Mouse (Mus musculus): ENCODE data around the gene Ube2g2. TPM values are rescaled to one million over a fixed set of nuclear protein-coding genes. Genes with fewer than 3 reads are reported as not detected.

The Ube2g2 gene
- polyA plus RNA-seq, 1 experiment from 2014 or later = 52.1 TPM

DNA sequence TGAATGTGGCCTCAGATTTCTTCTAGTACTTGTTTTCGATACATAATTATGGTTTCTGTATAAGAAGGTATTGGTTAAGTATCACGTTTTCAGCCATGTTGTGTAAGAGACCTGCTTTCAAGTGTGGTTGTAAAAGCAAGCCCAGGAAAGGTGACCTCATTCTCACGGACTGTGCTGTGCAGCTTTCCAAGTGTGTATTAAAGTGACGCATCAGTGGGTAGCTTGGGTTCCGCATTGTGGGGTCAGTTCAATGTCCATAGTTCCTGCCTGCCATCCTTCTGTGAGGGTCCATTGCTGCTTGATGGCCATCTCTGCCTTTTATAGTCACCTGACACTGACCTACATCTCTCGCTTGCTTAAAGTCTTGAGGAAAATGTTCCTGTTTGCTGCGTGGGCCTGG is 5.1 kb upstream of the Ube2g2 start:
- WGBS (ENCODE audit: missing documents) = 94% methylated on average over 5 of the region's 7 CpGs
- Histone ChIP-seq H3K4me3 (ENCODE audit: inconsistent target) (no peak overlapping the region), H3K79me2 (ENCODE audit: inconsistent target) (peaks cover 28% of the 10 kb centered on the region), H3K27ac (no peak overlapping the region), H3K36me3 (ENCODE audit: inconsistent target) (peaks cover 18% of the 10 kb centered on the region)

DNA sequence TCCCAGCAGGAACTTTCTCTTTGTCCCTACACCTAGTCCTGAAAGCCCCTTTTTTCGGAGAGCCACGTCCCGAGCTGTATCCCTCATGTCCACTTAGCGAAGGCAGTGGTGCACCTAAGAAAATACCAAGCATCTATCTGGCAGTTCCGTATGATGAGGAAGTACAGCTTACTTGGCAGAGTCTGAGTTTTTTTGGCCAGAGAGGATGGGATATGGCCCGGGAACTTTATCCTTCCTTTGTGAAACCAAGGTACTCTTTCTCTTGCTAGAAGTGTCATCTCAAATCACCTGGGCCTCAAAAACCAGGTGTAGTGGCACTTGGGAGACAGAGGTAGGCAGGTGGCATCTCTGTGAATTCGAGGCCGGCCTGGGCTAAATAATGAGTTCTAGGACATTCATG is 529 bp upstream of the Ube2g2 start:
- Histone ChIP-seq H3K36me3 (ENCODE audit: inconsistent target) (peaks cover 9% of the 10 kb centered on the region), H3K79me2 (ENCODE audit: inconsistent target) (peaks cover 41% of the 10 kb centered on the region), H3K4me3 (ENCODE audit: inconsistent target) (peak overlapping the region; percentile 28; the same call in 1 of the 2 replicates), H3K27ac (peak overlapping the region; percentile 88)
- 48% methylated on average over 8 of the region's 8 CpGs for WGBS (ENCODE audit: missing documents)

- Histone ChIP-seq H3K36me3 (ENCODE audit: inconsistent target) (no peaks in the 10 kb centered on the region), H3K4me3 (ENCODE audit: inconsistent target) (peak overlapping the region; percentile 84), H3K27ac (peak overlapping the region; percentile 67), H3K79me2 (ENCODE audit: inconsistent target) (peaks cover 56% of the 10 kb centered on the region)
- WGBS (ENCODE audit: missing documents) = 16% methylated on average over 8 of the region's 8 CpGs
These were observed 1.0 kb downstream of the Ube2g2 start for GRCm38 (mm10) chr10:77623069-77623492.

DNA sequence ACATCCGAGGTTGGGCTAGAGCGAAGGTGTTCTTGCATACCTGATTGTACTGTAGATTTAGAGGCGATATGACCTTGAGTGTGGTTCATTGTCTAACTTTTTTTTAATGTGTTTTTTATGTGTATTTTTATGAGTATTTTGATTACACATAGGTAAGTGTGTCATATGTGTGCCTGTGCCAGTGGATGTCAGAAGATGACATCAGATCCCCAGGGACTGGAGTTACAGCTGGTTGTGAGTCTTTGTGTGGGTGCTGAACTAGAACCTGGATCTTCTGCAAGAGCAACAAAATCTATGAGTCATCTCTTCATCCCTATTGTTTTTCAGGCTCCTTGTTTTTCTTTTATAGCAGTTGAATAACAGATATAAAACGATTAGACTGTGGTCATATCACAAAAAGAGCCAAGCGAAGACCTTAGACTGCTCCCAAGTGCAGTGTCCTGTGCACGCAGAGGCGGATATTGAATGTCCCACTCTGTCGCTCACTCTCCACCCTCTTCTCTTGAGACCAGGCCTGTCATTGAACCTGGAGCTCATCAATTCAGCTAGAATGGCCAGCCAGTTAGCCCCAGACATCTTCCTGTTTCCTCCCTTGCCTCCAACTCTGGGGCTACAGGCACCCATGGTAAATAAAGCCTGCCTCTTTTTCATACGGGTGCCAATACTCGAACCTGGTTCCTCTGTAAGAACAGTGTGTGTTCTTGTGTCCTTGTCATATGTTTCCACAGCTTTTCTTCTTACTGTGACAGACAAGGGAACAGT is 1.7 kb downstream of the Ube2g2 start:
- H3K4me3 ChIP-seq (ENCODE audit: inconsistent target) = no peak overlapping the region
- 92% methylated on average over 10 of the region's 10 CpGs for WGBS (ENCODE audit: missing documents)
- H3K36me3 ChIP-seq (ENCODE audit: inconsistent target) = no peaks in the 10 kb centered on the region
- peaks cover 64% of the 10 kb centered on the region for H3K79me2 ChIP-seq (ENCODE audit: inconsistent target)
- peak overlapping the region; percentile 67; the same call in 1 of the 2 replicates for H3K27ac ChIP-seq

DNA sequence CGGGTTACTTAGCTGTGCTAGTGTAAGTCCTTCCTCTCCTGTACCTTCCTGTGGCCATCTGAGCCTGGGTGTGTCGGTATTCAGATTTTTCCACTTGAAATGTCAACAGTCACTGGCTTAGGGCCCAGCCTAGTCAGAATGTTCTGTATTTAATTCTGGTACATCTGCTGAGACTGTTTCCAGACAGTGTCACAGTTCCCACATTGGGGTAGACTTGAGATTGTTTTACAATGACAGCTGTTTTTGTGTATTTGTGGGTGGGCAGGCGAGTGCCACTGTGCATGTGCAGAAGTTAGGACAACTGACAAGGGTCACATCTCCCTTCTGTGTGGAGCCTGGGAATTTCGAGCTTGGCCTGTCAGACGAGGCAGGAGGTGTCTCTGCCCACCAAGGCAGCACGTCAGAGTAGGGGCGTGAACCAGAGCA is 2.5 kb downstream of the Ube2g2 start:
- Histone ChIP-seq H3K27ac (no peak overlapping the region), H3K79me2 (ENCODE audit: inconsistent target) (peaks cover 71% of the 10 kb centered on the region), H3K36me3 (ENCODE audit: inconsistent target) (no peaks in the 10 kb centered on the region), H3K4me3 (ENCODE audit: inconsistent target) (no peak overlapping the region)
- WGBS (ENCODE audit: missing documents) = 83% methylated on average over 7 of the region's 7 CpGs

DNA sequence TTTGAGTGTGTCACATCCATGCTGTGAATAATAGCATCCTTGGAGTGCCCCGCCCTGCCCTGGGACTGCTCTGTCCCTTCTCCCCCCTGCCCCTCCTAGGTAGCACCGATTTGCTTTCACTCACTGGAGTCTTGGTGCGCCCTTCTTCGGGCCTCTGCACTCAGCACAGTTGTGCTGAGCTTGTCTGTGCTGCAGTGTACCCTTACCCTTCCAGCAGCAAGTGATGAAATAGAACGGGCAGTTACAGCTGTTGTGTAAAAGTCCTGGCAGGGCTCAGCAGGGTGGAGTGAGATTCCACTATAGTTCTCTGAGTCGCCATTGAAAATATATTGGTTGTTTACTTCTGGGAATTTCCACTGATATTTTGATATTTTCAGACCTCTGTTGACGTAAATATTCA is 4.0 kb downstream of the Ube2g2 start:
- H3K27ac ChIP-seq = 0 out of 2 replicates have a peak overlapping the region, but pooled peaks have one; percentile 25
- H3K36me3 ChIP-seq (ENCODE audit: inconsistent target) = 0 out of 2 replicates have a peak, but pooled peaks cover 2% of the 10 kb centered on the region
- peaks cover 86% of the 10 kb centered on the region for H3K79me2 ChIP-seq (ENCODE audit: inconsistent target)
- no peak overlapping the region for H3K4me3 ChIP-seq (ENCODE audit: inconsistent target)
- WGBS (ENCODE audit: missing documents) = 64% methylated on average over 7 of the region's 7 CpGs

- no peak overlapping the region for H3K4me3 ChIP-seq (ENCODE audit: inconsistent target)
- WGBS (ENCODE audit: missing documents) = 23% methylated on average over 7 of the region's 7 CpGs
- peaks cover 91% of the 10 kb centered on the region for H3K79me2 ChIP-seq (ENCODE audit: inconsistent target)
- H3K36me3 ChIP-seq (ENCODE audit: inconsistent target) = peaks cover 7% of the 10 kb centered on the region; the same call in 1 of the 2 replicates
- H3K27ac ChIP-seq = 0 out of 2 replicates have a peak overlapping the region, but pooled peaks have one; percentile 25
These were observed 4.5 kb downstream of the Ube2g2 start for GRCm38 (mm10) chr10:77626591-77626990.

- Histone ChIP-seq H3K36me3 (ENCODE audit: inconsistent target) (peaks cover 13% of the 10 kb centered on the region), H3K79me2 (ENCODE audit: inconsistent target) (peaks cover 99% of the 10 kb centered on the region), H3K27ac (no peak overlapping the region), H3K4me3 (ENCODE audit: inconsistent target) (no peak overlapping the region)
- WGBS (ENCODE audit: missing documents) = 27% methylated on average over 2 of the region's 2 CpGs
These were observed 5.4 kb downstream of the Ube2g2 start for GRCm38 (mm10) chr10:77627497-77627896.

GRCm38 (mm10) chr10:77629163-77629562 is 7.1 kb downstream of the Ube2g2 start:
- Histone ChIP-seq H3K79me2 (ENCODE audit: inconsistent target) (peaks cover 99% of the 10 kb centered on the region), H3K36me3 (ENCODE audit: inconsistent target) (peaks cover 22% of the 10 kb centered on the region), H3K4me3 (ENCODE audit: inconsistent target) (no peak overlapping the region), H3K27ac (no peak overlapping the region)
- 100% methylated on average over 3 of the region's 3 CpGs for WGBS (ENCODE audit: missing documents)

- peaks cover 22% of the 10 kb centered on the region for H3K36me3 ChIP-seq (ENCODE audit: inconsistent target)
- H3K79me2 ChIP-seq (ENCODE audit: inconsistent target) = peaks cover 99% of the 10 kb centered on the region
- H3K4me3 ChIP-seq (ENCODE audit: inconsistent target) = no peak overlapping the region
- H3K27ac ChIP-seq = no peak overlapping the region
- 100% methylated on average over 1 of the region's 1 CpGs for WGBS (ENCODE audit: missing documents)
These were observed 7.9 kb downstream of the Ube2g2 start for GRCm38 (mm10) chr10:77629970-77630369.

GRCm38 (mm10) chr10:77634016-77634415 is 11.9 kb downstream of the Ube2g2 start:
- H3K4me3 ChIP-seq (ENCODE audit: inconsistent target) = no peak overlapping the region
- peaks cover 99% of the 10 kb centered on the region for H3K79me2 ChIP-seq (ENCODE audit: inconsistent target)
- no peak overlapping the region for H3K27ac ChIP-seq
- 93% methylated on average over 6 of the region's 6 CpGs for WGBS (ENCODE audit: missing documents)
- peaks cover 50% of the 10 kb centered on the region for H3K36me3 ChIP-seq (ENCODE audit: inconsistent target)

- H3K27ac ChIP-seq = no peak overlapping the region
- no peak overlapping the region for H3K4me3 ChIP-seq (ENCODE audit: inconsistent target)
- peaks cover 51% of the 10 kb centered on the region for H3K36me3 ChIP-seq (ENCODE audit: inconsistent target)
- 48% methylated on average over 10 of the region's 13 CpGs for WGBS (ENCODE audit: missing documents)
- H3K79me2 ChIP-seq (ENCODE audit: inconsistent target) = peaks cover 99% of the 10 kb centered on the region
These were observed 12.6 kb downstream of the Ube2g2 start for GRCm38 (mm10) chr10:77634452-77635231.

GRCm38 (mm10) chr10:77636234-77636922 is 14.3 kb downstream of the Ube2g2 start:
- Histone ChIP-seq H3K27ac (no peak overlapping the region), H3K36me3 (ENCODE audit: inconsistent target) (peaks cover 56% of the 10 kb centered on the region), H3K4me3 (ENCODE audit: inconsistent target) (no peak overlapping the region), H3K79me2 (ENCODE audit: inconsistent target) (peaks cover 99% of the 10 kb centered on the region)
- 95% methylated on average over 7 of the region's 7 CpGs for WGBS (ENCODE audit: missing documents)

DNA sequence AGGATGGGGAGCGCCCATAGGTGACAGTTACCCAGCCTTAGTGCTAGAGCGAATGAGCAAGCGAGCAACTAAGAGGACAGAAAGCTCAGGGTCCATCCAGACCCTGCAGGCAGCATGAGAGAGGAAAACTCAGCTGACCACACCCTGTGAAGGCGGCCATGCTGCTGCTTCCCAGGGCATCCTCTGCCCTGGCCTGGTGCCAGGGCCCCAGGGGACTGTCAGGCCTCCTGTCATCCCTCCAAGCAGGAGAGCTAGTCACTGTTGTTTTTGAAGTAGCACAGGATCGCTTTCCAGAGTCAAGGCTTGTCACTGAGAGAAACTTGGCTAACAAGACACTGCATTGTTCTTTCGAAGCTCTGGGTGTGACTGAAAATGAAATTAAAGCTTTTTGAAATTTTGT is 16.9 kb downstream of the Ube2g2 start:
- Histone ChIP-seq H3K79me2 (ENCODE audit: inconsistent target) (peaks cover 76% of the 10 kb centered on the region), H3K36me3 (ENCODE audit: inconsistent target) (peaks cover 60% of the 10 kb centered on the region), H3K4me3 (ENCODE audit: inconsistent target) (no peak overlapping the region), H3K27ac (no peak overlapping the region)
- 95% methylated on average over 6 of the region's 6 CpGs for WGBS (ENCODE audit: missing documents)
